Mouse (Mus musculus) MN1 (cell line): ENCODE data around the gene Dnm2.

Experiments used
- DNase-seq: peaks from one replicate; pipeline ENCODE4 v3.0.0-alpha.2; 2016; ENCODE audit warnings: low spot score

The Dnm2 gene

GRCm38 (mm10) chr9:21430724-21431123 is 6.0 kb downstream of the Dnm2 start:
- DNase-seq, result peak; percentile 34

GRCm38 (mm10) chr9:21432066-21432465 is 7.4 kb downstream of the Dnm2 start:
- DNase-seq, result no peak

- DNase-seq, result no peak
These were observed 9.1 kb downstream of the Dnm2 start for GRCm38 (mm10) chr9:21433766-21434165.

- DNase-seq, result no peak
These were observed 9.7 kb downstream of the Dnm2 start for GRCm38 (mm10) chr9:21434410-21434809.

GRCm38 (mm10) chr9:21435777-21436635 is 11.3 kb downstream of the Dnm2 start:
- DNase-seq, result no peak

GRCm38 (mm10) chr9:21437577-21437976 is 12.9 kb downstream of the Dnm2 start:
- no peak for DNase-seq

- peak; percentile 32 for DNase-seq
These were observed 13.5 kb downstream of the Dnm2 start for GRCm38 (mm10) chr9:21438219-21438618.

- DNase-seq, result peak; percentile 79
These were observed 14.7 kb downstream of the Dnm2 start for GRCm38 (mm10) chr9:21439456-21439855.

- no peak for DNase-seq
These were observed 15.2 kb downstream of the Dnm2 start for GRCm38 (mm10) chr9:21439914-21440313.

GRCm38 (mm10) chr9:21440387-21440786 is 15.7 kb downstream of the Dnm2 start:
- DNase-seq, result no peak

- DNase-seq, result no peak
These were observed 19.1 kb downstream of the Dnm2 start for GRCm38 (mm10) chr9:21443853-21444252.

GRCm38 (mm10) chr9:21444574-21444973 is 19.9 kb downstream of the Dnm2 start:
- no peak for DNase-seq

- no peak for DNase-seq
These were observed 20.5 kb downstream of the Dnm2 start for GRCm38 (mm10) chr9:21445081-21445744.

- DNase-seq, result no peak
These were observed 23.1 kb downstream of the Dnm2 start for GRCm38 (mm10) chr9:21447778-21448177.

- DNase-seq, result no peak
These were observed 25.0 kb downstream of the Dnm2 start for GRCm38 (mm10) chr9:21449710-21450109.

- no peak for DNase-seq
These were observed 25.6 kb downstream of the Dnm2 start for GRCm38 (mm10) chr9:21450270-21450669.

GRCm38 (mm10) chr9:21451391-21451790 is 26.7 kb downstream of the Dnm2 start:
- DNase-seq, result no peak

GRCm38 (mm10) chr9:21451870-21452269 is 27.2 kb downstream of the Dnm2 start:
- no peak for DNase-seq

GRCm38 (mm10) chr9:21453003-21453402 is 28.3 kb downstream of the Dnm2 start:
- no peak for DNase-seq

- no peak for DNase-seq
These were observed 28.8 kb downstream of the Dnm2 start for GRCm38 (mm10) chr9:21453459-21453858.

- DNase-seq, result no peak
These were observed 29.8 kb downstream of the Dnm2 start for GRCm38 (mm10) chr9:21454556-21454955.

GRCm38 (mm10) chr9:21455103-21455770 is 30.5 kb downstream of the Dnm2 start:
- DNase-seq, result no peak
